Mouse (Mus musculus) limb, embryonic 12.5 days (tissue): ENCODE measurements around the gene Filip1. TPM values are rescaled to one million over a fixed set of nuclear protein-coding genes. Genes with fewer than 3 reads are reported as not detected.
"Not testable (repeated sequence)": the region's sequence is repeated elsewhere in the genome, so short reads cannot be mapped to it uniquely, and the experiment has no call there.

Source experiments
- ATAC-seq: fragments of 200-750 bp; cut with Nextera tagmentation; 2 replicates; pipeline ENCODE4 v1.8.0; 2017; ENCODE audit warnings: low read depth, moderate TSS enrichment; ENCODE audit not compliant: insufficient number of reproducible peaks, insufficient read depth, low FRiP score, low TSS enrichment
- H3K27ac ChIP-seq: fragments of 300-500 bp; sonication (generic); 2 replicates; pipeline ENCODE4 v1.5.1; 2016; ENCODE audit warnings: mild to moderate bottlenecking, moderate library complexity
- H3K27me3 ChIP-seq: fragments of 300-500 bp; sonication (generic); 2 replicates; pipeline ENCODE4 v1.6.1; 2016; ENCODE audit warnings: mild to moderate bottlenecking, moderate library complexity
- H3K36me3 ChIP-seq: fragments of 300-500 bp; sonication (generic); 2 replicates; pipeline ENCODE4 v1.6.1; 2016; ENCODE audit warnings: mild to moderate bottlenecking, moderate library complexity
- H3K4me1 ChIP-seq: fragments of 300-500 bp; sonication (generic); replicated peaks from 2 replicates; pipeline ENCODE4 v1.6.1; 2016
- H3K4me2 ChIP-seq: fragments of 300-500 bp; sonication (generic); 2 replicates; pipeline ENCODE4 v1.6.1; 2016; ENCODE audit warnings: mild to moderate bottlenecking, moderate library complexity
- H3K4me3 ChIP-seq: fragments of 300-500 bp; sonication (generic); replicated peaks from 2 replicates; pipeline ENCODE4 v1.5.1; 2016; ENCODE audit warnings: mild to moderate bottlenecking
- H3K9ac ChIP-seq: fragments of 300-500 bp; sonication (generic); replicated peaks from 2 replicates; pipeline ENCODE4 v1.6.1; 2016; ENCODE audit warnings: mild to moderate bottlenecking, moderate library complexity
- H3K9me3 ChIP-seq: fragments of 300-500 bp; sonication (generic); 2 replicates; pipeline ENCODE4 v1.6.1; 2016; ENCODE audit warnings: mild to moderate bottlenecking, moderate library complexity
- WGBS: fragments of 180-500 bp; shearing (Covaris S2); methylation state at CpG from one replicate; pipeline ENCODE4 v1.1.7; 2016; 5-methylcytosine and 5-hydroxymethylcytosine counted together
- polyA plus RNA-seq: library from polyadenylated mRNA; unstranded; fragments of >200 nt; fragmentation: Nextera tagmentation; extraction: Ambion mirVana; gene quantifications from 2 replicates; pipeline ENCODE4 v1.2.1, GENCODE M21; 2016

The Filip1 gene
- 1.6 and 2.5 TPM in 2 replicates for polyA plus RNA-seq

DNA sequence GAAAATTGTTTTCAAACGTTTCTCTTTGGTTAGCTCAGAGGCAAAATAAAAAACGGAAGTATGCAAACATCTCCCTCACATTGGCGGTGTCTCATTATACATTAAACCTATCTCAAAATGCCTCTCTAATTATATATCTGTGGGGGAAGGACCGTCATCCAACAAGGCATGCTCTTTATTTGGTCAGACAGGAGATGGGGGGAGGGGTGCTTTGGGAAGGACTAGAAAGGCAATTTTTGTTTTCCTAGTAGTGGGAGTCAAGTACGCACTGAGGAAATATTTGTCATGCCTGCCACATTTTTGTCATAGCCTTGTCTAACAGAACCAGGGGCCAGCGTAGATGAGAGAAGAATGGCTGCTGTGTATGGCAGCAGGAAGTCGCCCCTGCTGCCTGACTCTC, at the start of gene Filip1:
Gene Filip1, minus strand, starts transcription at position 101 of the 400 bp plus-strand sequence.
- Histone ChIP-seq H3K4me1 (no peaks in the 10 kb centered on the region), H3K36me3 (no peaks in the 10 kb centered on the region), H3K27me3 (no peaks in the 10 kb centered on the region), H3K4me2 (no peak within 1 kb of the TSS), H3K4me3 (no peak within 1 kb of the TSS), H3K9ac (no peak within 1 kb of the TSS), H3K27ac (no peak within 1 kb of the TSS), H3K9me3 (no peaks in the 10 kb centered on the region)
- ATAC-seq: no peak
- WGBS: 74% methylated on average over 7 of the region's 7 CpGs

DNA sequence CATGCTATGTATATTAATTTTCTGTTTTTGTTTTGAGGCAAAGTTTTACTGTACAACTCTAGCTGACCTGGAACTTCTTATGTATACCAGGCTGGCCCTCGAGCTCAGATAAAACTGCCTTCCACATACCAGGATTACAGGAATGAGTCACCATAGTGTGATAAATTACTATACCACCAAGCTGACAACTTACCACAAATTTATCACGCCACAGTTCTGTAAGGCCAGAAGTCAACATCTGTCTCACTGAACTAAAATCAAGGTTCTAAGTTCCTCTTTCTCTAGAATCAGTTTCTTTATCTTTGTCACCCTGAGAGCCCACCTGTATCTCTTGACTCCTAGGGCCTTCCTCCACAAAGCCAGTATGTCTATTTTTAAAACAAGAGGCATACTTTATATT, 45.0 kb upstream of the Filip1 start:
- 74% methylated on average over 2 of the region's 2 CpGs for WGBS
- Histone ChIP-seq H3K4me1 (0 out of 2 replicates have a peak, but pooled peaks cover 5% of the 10 kb centered on the region), H3K4me3 (no peak overlapping the region), H3K4me2 (no peak overlapping the region), H3K27me3 (no peaks in the 10 kb centered on the region), H3K36me3 (no peaks in the 10 kb centered on the region), H3K27ac (no peak overlapping the region), H3K9ac (no peak overlapping the region), H3K9me3 (peaks cover 10% of the 10 kb centered on the region; the same call in 1 of the 2 replicates)
- no peak for ATAC-seq

DNA sequence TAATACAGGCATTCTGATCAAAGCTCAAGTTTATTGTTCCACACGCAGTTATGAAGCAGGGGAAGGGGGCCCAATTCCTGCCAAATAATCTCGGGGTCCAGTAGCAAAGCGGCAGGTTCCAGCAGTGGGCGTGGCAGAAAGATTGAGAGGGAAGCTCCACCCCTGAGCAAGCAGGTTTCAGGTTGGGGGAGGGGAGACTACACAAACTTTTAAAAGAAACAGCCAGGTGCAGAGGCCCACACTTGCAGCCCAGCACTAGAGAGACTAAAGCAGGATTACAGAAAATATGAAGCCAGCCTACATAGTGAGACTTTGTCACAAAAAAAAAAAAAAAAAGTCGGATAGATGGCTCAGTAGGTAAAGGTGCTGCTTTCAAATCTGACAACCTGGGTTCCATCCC, 40.3 kb upstream of the Filip1 start:
- H3K27me3 ChIP-seq: no peaks in the 10 kb centered on the region
- no peak for ATAC-seq
- no peak overlapping the region for H3K9ac ChIP-seq
- WGBS: 83% methylated on average over 5 of the region's 5 CpGs
- no peak overlapping the region for H3K4me2 ChIP-seq
- H3K9me3 ChIP-seq: peaks cover 8% of the 10 kb centered on the region; the same call in 1 of the 2 replicates
- H3K27ac ChIP-seq: no peak overlapping the region
- no peak overlapping the region for H3K4me3 ChIP-seq
- H3K36me3 ChIP-seq: no peaks in the 10 kb centered on the region
- H3K4me1 ChIP-seq: no peaks in the 10 kb centered on the region

DNA sequence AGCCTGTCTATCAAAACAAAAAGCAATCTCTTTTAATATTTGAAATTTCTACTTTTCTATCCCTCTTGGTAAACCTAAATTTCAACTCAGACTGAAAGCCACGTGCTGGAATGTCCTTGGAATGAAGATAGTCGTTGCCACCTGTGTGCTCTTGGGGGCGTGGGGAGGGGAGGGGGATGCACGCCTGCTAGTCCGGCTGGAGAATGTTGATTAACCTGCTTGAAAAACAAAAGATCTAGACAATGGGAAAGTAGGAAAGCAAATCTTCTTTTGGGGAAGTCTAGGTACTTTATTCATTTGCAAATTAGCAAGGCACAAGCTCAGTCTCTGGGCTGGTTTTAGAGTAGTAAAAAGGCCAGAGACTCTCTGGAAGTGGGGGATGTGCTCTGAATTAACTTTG, 36.6 kb upstream of the Filip1 start:
- not testable (repeated sequence) for H3K4me2 ChIP-seq, H3K4me1 ChIP-seq, H3K27ac ChIP-seq, H3K36me3 ChIP-seq, ATAC-seq, H3K9ac ChIP-seq, H3K4me3 ChIP-seq, H3K9me3 ChIP-seq, H3K27me3 ChIP-seq
- WGBS: 68% methylated on average over 5 of the region's 5 CpGs

DNA sequence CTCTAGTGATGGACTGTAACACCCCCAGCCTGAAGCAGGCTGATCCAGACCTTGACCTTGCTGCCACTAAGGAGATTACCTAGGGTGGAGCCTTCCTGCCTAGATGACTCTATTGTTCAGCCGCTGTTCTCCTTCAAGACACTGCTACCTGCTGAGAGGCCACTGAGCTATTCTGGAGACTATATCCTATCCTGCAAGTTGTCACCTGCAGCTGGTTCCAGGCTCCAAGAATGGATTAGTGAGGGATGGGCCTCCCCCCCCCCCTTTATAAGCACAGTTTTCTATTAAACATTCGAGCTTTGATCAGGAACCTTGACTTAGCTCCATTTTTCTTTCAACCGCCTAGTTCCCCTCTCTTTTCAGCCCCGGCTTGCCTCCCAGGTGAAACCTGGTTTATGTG, 31.6 kb upstream of the Filip1 start:
- not testable (repeated sequence) for H3K9ac ChIP-seq, H3K4me3 ChIP-seq, H3K4me1 ChIP-seq, H3K27ac ChIP-seq, H3K36me3 ChIP-seq, H3K4me2 ChIP-seq, ATAC-seq, H3K9me3 ChIP-seq, H3K27me3 ChIP-seq
- 86% methylated on average over 4 of the region's 4 CpGs for WGBS

DNA sequence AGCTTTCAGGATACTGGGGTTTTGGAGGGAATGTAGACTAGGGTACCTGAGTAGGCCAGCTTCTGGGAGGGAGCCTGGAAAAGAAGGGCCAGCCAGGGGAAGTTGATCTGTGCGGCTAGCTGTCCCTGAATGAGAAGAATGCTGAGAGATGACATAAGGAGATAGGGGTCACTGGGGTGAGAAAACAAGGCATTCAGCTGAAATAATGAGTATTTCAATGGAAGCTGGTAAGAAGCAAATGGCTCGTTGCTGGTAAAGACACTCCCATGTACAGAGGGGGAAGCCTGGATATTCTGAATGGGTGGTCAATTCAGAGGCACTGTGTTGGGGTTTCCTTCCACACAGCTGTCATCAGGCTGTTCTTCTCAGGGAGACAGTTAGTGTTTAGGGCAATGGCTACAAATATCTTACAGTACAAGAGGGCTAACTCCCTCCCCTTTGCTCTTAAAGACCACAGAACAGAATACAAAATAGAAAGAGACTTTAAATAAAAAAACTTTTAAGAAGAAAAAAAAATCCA, 26.7 kb upstream of the Filip1 start:
- H3K27ac ChIP-seq: no peak overlapping the region
- H3K9me3 ChIP-seq: 0 out of 2 replicates have a peak, but pooled peaks cover 3% of the 10 kb centered on the region
- H3K27me3 ChIP-seq: no peaks in the 10 kb centered on the region
- H3K4me1 ChIP-seq: no peaks in the 10 kb centered on the region
- H3K4me2 ChIP-seq: no peak overlapping the region
- H3K9ac ChIP-seq: no peak overlapping the region
- H3K4me3 ChIP-seq: no peak overlapping the region
- ATAC-seq: no peak
- no peaks in the 10 kb centered on the region for H3K36me3 ChIP-seq
- WGBS: 57% methylated on average over 2 of the region's 2 CpGs

- no peak for ATAC-seq
- Histone ChIP-seq H3K4me2 (no peak overlapping the region), H3K27ac (no peak overlapping the region)
Measured at GRCm38 (mm10) chr9:80037997-80038383, 25.3 kb upstream of the Filip1 start.

DNA sequence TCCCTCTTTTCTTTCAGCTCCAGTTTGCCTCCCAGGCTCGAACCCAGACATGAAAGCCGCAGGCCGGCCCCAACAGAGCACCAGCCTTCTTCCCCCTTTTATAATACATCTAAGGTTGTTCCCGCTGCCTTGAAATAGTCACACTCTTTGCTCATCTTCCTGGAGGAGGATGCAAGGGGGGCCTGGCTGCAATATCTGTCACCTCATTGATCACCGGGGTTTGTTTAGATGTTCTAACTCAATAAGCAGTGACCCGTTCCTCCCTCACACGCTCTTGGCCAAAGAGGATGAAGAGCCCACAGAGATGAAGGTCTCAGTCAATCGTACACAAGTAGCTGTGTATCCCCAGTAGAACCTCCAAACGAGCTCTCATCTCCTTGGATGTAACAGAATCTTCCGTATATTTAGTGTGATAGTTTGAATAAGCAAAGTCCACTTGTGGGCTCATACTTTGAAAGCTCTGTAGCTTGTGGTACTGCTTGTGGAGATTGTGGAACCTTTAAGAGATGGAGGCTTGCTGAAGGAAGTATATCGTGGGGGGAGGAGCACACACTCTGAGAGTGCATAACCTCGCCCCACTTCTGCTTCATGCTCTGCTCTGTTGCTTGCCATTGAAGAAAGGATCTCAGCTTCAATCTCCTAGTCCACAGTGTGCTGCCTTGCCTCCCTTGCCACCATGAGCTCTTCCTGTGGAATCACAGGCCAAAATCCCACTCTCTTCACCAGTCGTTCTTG, 24.8 kb upstream of the Filip1 start:
- Histone ChIP-seq H3K4me1 (no peaks in the 10 kb centered on the region), H3K27me3 (no peaks in the 10 kb centered on the region), H3K9ac (no peak overlapping the region), H3K9me3 (0 out of 2 replicates have a peak, but pooled peaks cover 3% of the 10 kb centered on the region), H3K27ac (no peak overlapping the region), H3K4me3 (no peak overlapping the region), H3K36me3 (no peaks in the 10 kb centered on the region), H3K4me2 (no peak overlapping the region)
- no peak for ATAC-seq
- WGBS: 89% methylated on average over 13 of the region's 13 CpGs

More at GRCm38 (mm10) chr9:80037997-80038383, 25.3 kb upstream of the Filip1 start:
- no peaks in the 10 kb centered on the region for H3K36me3 ChIP-seq
- no peaks in the 10 kb centered on the region for H3K4me1 ChIP-seq
- H3K4me3 ChIP-seq: no peak overlapping the region
- H3K9ac ChIP-seq: no peak overlapping the region
- H3K9me3 ChIP-seq: 0 out of 2 replicates have a peak, but pooled peaks cover 3% of the 10 kb centered on the region
- H3K27me3 ChIP-seq: no peaks in the 10 kb centered on the region

DNA sequence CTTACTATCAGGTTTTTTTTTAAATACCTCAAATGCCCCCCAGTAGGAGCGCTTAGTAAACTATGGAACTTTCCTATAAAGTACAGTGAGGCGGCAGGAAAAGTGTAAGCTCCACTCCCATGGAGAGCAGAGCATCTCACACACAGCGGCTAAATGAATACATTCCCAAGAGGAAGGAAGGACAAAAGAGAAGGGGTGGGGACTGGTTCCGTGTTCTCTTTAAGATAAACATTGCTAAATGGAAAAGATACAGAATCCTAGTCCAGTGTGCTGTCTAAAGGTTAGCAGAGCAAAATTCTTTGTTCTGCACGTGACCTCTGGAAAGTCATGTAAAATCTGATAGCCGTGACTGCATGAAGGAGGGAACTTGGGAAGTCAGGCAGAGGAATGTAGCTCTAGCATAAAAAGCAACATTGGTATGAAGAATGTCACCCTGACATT, 13.9 kb upstream of the Filip1 start:
- no peaks in the 10 kb centered on the region for H3K9me3 ChIP-seq
- no peak overlapping the region for H3K4me3 ChIP-seq
- H3K36me3 ChIP-seq: no peaks in the 10 kb centered on the region
- no peak overlapping the region for H3K9ac ChIP-seq
- ATAC-seq: no peak
- WGBS: 78% methylated on average over 6 of the region's 6 CpGs
- H3K4me1 ChIP-seq: no peaks in the 10 kb centered on the region
- no peak overlapping the region for H3K4me2 ChIP-seq
- no peak overlapping the region for H3K27ac ChIP-seq
- H3K27me3 ChIP-seq: no peaks in the 10 kb centered on the region

- H3K9ac ChIP-seq: no peak overlapping the region
- 1% methylated on average over 2 of the region's 2 CpGs for WGBS
- H3K9me3 ChIP-seq: no peaks in the 10 kb centered on the region
- no peaks in the 10 kb centered on the region for H3K4me1 ChIP-seq
- no peak overlapping the region for H3K27ac ChIP-seq
- H3K36me3 ChIP-seq: no peaks in the 10 kb centered on the region
- no peaks in the 10 kb centered on the region for H3K27me3 ChIP-seq
- no peak overlapping the region for H3K4me3 ChIP-seq
- ATAC-seq: no peak
- no peak overlapping the region for H3K4me2 ChIP-seq
Measured at GRCm38 (mm10) chr9:80026017-80026416, 13.4 kb upstream of the Filip1 start.

- WGBS: 92% methylated on average over 5 of the region's 5 CpGs
Measured at GRCm38 (mm10) chr9:80025347-80025746, 12.7 kb upstream of the Filip1 start.

DNA sequence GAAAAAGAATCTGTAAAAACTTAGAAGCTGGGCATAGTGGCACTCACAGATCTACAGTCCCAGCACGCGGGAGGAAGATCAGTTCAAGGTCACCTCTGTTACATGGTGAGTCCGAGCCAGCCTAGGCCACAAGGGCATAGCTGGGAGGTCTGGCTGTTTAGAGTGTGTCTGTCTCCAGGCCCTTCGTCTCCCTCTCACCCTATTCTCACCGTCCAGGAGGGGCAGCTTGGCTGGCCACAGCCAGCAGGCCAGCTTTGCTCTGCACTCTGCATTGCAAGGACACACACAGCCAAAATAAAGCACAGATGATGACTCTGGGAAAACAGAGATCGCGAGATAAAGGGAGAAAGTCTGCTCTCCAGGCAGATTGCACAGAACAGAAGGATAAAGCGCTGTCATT, 10.2 kb upstream of the Filip1 start:
- Histone ChIP-seq H3K27me3 (no peaks in the 10 kb centered on the region), H3K36me3 (no peaks in the 10 kb centered on the region), H3K4me1 (no peaks in the 10 kb centered on the region), H3K4me2 (no peak overlapping the region), H3K27ac (no peak overlapping the region), H3K9ac (no peak overlapping the region), H3K4me3 (no peak overlapping the region), H3K9me3 (no peaks in the 10 kb centered on the region)
- ATAC-seq: no peak
- 69% methylated on average over 8 of the region's 8 CpGs for WGBS

More at GRCm38 (mm10) chr9:80025347-80025746, 12.7 kb upstream of the Filip1 start:
- H3K4me2 ChIP-seq, H3K4me3 ChIP-seq, ATAC-seq, H3K9ac ChIP-seq, H3K36me3 ChIP-seq, H3K9me3 ChIP-seq, H3K27me3 ChIP-seq, H3K27ac ChIP-seq, H3K4me1 ChIP-seq: not testable (repeated sequence)
